Mouse (Mus musculus) fibroblast of lung, adult 2 months (primary cell): ENCODE data around the gene Hic1.
A peak's percentile ranks its signal among the peaks of the same experiment; 100 is the strongest.
"Not testable (repeated sequence)": the region's sequence is repeated elsewhere in the genome, so short reads cannot be mapped to it uniquely, and the experiment has no call there.

ENCODE experiments used
- DNase-seq: peaks from one replicate; pipeline ENCODE4 v3.0.0-alpha.2; 2011; ENCODE audit warnings: low read depth

The Hic1 gene

DNA sequence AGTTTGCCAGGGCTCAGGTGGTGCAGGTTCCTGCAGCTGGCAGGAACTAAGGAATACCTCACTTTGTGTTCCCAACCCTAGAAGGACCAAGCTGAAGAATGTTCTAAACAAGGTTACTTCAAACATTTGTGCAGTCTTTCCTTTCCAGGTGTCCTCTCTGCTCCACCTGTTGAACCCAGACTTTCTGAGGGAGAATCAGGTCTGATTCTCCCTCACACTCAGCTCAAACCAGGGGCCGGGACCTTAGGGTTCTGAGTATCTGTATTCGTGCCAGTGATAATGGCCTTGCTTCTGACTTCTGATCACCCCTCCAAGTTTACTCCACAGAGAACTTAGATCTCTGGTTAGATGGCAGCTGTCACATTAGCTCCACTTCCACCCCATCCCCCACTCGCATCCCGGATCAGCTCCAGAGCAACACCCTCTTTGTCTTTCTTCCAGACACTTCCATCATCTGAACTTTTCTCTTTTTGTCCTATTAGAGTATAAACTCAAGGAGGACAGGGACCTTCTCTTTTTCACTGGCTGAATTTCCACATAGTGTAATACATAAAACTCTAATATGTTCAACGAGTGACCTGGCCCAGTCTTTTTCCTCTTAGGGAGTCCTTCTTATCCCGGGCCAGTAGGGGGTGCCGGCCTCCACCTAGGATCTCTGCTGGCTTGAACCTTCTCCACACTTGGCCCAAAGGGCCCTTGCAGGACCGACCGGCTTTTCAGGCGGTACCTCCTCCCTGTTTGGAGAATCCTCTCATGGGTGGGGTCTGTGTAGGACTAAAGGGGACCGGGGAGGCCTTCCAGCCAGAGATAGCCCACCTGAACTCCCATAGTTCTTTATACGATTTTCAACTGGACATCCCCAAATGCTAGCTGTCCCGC lies 23.3 kb upstream of the Hic1 start:
- DNase-seq, result peak; percentile 46

GRCm38 (mm10) chr11:75191841-75192240 lies 22.5 kb upstream of the Hic1 start:
- no peak for DNase-seq

GRCm38 (mm10) chr11:75190905-75191441 lies 21.7 kb upstream of the Hic1 start, which contains the start of gene Dph1:
Dph1 (minus strand) TSS chr11:75191241.
- DNase-seq, result no peak

- peak; percentile 81 for DNase-seq
Observed at GRCm38 (mm10) chr11:75190371-75190724, 21.0 kb upstream of the Hic1 start.

DNA sequence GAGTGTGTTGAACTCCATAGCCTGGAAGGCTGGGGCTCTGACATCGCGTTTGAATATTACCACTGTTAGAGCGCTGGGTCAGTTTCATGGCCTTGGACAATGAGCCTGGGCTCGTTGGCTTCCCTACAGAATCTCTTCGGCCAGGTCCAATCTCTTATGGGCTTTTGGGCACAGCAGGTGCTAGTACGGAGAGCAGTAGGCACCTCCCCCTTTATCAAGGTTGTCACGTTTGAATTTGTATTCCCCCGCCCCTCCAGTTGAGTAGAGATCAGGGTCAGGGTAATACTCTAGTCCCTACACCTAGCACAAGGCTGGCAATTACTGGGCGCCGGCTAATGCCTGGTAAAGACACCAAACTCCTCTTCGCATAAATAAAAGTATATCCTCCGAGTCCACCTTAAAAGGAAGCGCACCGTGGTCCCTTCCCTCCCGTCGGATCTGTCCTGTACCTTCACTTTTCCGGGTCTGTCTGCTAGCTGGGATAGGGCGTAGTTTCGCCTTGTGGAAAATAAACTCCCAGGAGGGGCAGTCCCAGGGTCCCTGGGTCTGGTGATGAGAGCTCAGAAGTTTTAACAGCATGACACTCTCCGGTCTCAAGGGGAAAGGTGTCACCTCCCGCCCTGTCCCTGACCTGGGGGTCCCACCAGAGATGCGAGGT lies 20.5 kb upstream of the Hic1 start:
- DNase-seq, result no peak

DNA sequence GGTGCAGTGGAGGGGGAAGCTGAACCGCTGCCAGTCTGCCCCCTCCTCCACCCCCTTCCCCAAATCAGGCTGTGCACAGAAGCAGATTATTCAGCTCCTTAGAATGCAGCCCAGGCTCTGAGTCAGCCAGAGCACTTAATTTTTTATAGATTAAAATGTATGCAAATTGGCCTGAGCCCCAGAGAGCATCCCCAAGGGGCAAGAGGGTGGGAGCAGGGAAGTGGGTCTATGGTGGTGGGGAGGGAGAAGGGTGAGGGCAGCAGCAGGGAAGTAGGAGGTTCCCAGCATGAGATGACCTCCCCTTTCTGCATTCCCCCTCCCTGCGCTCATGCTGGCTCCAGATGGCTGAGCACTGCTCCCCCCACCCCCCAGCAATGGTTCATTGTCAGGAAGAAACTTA lies 15.7 kb upstream of the Hic1 start:
- DNase-seq, result no peak

DNA sequence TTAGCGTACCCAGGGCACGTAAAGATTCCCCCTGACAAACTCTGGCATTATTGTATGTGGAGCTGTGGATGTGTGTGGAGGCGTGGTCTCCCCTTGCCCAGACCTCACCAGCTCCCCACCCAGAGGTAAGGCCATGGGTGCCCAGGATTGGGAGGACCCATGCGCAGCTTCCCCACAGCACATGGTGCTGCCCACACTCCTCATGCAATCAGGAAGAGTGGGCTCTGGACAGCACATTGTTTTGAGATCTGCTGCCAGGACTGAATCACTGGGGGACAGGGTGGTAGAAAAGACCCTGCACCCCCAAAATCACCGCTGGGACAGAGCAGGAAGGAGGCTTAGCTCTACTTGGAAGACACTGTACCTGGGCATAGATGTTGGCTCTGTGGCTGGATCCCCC lies 15.3 kb upstream of the Hic1 start:
- no peak for DNase-seq

DNA sequence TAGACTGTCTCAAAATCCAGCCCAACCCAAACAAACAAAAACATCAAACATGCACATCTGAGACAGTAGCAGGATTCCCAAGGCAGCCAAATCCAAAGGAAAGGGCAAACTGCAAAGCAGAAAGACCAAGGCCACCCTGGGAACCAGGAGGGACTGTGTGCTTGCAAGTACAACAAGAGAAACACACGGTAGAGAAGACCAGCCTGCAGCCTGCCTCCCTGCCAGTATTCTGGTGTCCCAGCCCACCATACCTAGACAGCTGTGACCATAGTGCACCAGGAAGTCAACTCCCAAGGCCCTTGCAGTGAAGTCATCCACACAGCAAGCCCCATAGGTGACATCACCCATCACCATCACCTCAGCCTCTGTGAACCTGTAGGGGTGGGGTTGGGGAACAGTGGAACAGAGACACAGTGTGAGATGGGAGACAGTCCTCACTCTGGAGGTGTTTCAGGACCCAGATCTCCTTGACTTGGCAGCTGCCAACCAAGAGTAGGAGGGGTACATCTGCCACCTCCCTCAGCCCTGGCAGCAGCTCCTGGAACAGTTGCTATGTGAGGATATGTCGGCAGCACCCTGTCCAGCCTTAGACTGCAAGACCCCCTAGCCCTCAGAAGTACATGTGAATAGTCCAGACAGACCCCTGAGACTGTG lies 14.7 kb upstream of the Hic1 start:
- no peak for DNase-seq

GRCm38 (mm10) chr11:75178672-75179208 lies 9.4 kb upstream of the Hic1 start, which contains the start of gene Ovca2:
Ovca2 (minus strand) TSS chr11:75178835.
- DNase-seq, result peak; percentile 78

DNA sequence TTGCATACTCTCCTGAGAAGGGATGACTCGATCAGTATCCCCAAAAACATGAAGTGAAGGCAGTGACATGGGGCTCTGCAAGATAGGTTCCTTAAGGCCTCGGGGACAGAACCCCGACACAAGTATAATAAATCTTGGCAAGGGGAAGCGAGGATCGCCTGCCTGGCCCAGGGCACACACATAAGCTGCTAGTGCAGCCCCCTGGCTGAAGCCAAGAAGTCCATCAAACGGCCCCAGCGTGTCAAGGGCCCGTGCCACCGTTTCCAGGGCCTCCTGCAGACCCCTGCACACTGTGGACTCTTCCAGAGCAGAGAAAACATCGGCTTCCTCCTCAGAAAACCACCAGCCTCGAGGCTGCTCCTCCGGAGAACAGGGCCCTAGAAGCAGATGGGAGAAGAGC lies 8.7 kb upstream of the Hic1 start:
- DNase-seq, result no peak

DNA sequence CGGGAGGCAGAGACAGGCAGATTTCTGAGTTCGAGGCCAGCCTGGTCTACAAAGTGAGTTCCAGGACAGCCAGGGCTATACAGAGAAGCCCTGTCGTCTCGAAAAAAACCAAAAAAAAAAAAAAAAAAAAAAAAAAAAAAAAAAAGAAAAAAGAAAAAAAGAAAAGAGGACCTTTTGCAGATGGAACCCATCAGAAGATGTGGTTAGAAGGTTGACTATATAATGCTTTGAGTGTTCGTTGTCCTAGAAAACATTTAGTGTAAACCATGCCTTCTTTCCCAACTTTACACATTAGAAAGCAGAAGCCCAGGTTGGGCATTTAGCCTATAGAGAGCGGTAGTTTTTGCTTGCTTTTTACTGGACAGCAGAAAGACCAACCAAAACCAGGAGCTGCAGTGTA lies 5.3 kb upstream of the Hic1 start:
- not testable (repeated sequence) for DNase-seq

GRCm38 (mm10) chr11:75173799-75174165 lies 4.5 kb upstream of the Hic1 start:
- no peak for DNase-seq

- DNase-seq, result no peak
Observed at GRCm38 (mm10) chr11:75173095-75173798, 3.9 kb upstream of the Hic1 start.

- DNase-seq, result no peak
Observed at GRCm38 (mm10) chr11:75172151-75173094, 3.1 kb upstream of the Hic1 start.

- DNase-seq, result no peak
Observed at GRCm38 (mm10) chr11:75171186-75171865, 2.0 kb upstream of the Hic1 start.

DNA sequence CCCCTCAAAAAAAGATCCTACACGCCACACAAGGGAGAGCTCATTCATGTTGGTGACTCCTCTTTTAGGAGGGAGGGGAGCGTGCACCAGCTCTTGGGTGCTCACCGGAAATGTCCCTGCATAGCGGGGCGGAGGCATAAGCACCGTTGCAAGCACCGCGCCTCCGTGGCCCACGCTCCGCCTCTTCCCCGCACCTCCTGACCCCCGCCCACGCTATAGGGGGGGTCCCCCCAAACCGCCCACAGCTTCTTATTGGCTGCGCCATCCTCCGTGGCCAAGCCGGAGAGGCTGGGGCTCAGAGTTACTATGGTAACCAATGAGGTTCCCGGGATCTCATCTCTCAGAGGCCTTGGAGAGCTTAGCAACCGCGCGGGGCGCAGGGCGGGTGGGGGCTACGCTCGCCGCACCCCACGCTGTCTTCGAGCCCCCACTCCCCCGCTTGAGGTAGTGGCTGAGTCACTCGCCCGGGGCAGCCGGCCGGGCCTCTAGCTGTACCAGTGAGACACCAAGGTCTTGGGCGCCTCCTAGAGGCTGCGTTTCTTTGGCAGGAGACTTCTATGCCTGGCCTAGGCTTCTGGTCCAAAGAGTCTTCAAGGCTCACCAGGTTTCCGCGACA lies 925 bp upstream of the Hic1 start:
- DNase-seq, result peak; percentile 81

GRCm38 (mm10) chr11:75168590-75169361 lies 543 bp downstream of the Hic1 start:
- no peak for DNase-seq

- DNase-seq, result no peak
Observed at GRCm38 (mm10) chr11:75167643-75168589, 1.4 kb downstream of the Hic1 start.
